31 mouse cellular contexts compared by ENCODE assay signal in the genomic region with DNA sequence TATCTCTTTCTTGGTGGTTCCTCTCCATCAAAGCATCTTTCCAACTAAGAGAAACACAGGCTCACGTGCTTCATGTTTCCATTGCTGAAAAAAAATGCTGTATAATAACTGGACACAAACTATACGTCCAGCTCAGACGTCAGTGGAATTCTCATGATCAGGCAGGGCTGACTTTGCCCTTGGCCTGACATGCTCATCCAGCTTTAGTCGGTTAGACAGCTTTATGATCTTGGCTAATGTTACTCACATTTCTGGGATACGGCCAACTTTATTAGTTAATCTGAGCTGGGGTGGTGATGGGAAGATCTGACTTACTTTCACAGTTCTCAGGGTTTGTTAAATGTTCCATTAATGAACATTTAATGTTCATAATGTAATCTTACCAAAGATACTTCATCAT. TPM values are rescaled to one million over a fixed set of nuclear protein-coding genes. Genes with fewer than 3 reads are reported as not detected.
DNase-seq lines count a peak whose midpoint lies in the region; ATAC-seq and TF ChIP-seq lines count a peak whose summit lies in the region.
"Had no signal": no experiment of that assay in that cellular context is flagged by ENCODE, and none has a peak within 500 bp of the region (broad histone marks: within the 10 kb centered on the region; RNA-seq: fewer than 3 reads in every experiment).

No protein-coding gene starts in this region.

- WGBS in kidney, embryonic 14.5 days = 32% methylated on average over 5 of the region's 5 CpGs

- H3K9me3 ChIP-seq in kidney, embryonic 14.5 days (ENCODE audit: control insufficient read depth, low read length) = no peaks in the 10 kb centered on the region
- H3K9me3 ChIP-seq: embryonic facial prominence, embryonic 13.5 days; forebrain, embryonic 12.5 days; limb, embryonic 10.5 days; limb, embryonic 15.5 days; liver, embryonic 13.5 days; midbrain, embryonic 13.5 days; neural tube, embryonic 13.5 days had no signal

- no peak overlapping the region for H3K4me3 ChIP-seq in kidney, embryonic 14.5 days (ENCODE audit: low read length)
- H3K4me3 ChIP-seq in embryonic fibroblast, embryonic 13.5 days (ENCODE audit: insufficient read depth, low read length) = no peak overlapping the region
- H3K4me3 ChIP-seq: embryonic facial prominence, embryonic 13.5 days; forebrain, embryonic 12.5 days; limb, embryonic 10.5 days; limb, embryonic 15.5 days; liver, embryonic 13.5 days; midbrain, embryonic 13.5 days; neural tube, embryonic 13.5 days had no signal

- no peak overlapping the region for H3K9ac ChIP-seq in kidney, embryonic 14.5 days (ENCODE audit: low read depth, low read length)
- H3K9ac ChIP-seq: embryonic facial prominence, embryonic 13.5 days; forebrain, embryonic 12.5 days; forebrain, postnatal 0 days; limb, embryonic 15.5 days; liver, embryonic 13.5 days; midbrain, embryonic 13.5 days; neural tube, embryonic 13.5 days had no signal

- TF ChIP-seq POLR2A in embryonic fibroblast, embryonic 13.5 days (IDR thresholded peaks at IDR 0.05; ENCODE audit: low read depth, low read length) = no peak

- H3K4me2 ChIP-seq in kidney, embryonic 14.5 days (replicated peaks; ENCODE audit: low read depth, low read length) = no peak overlapping the region
- H3K4me2 ChIP-seq: embryonic facial prominence, embryonic 13.5 days; forebrain, embryonic 12.5 days; limb, embryonic 15.5 days; liver, embryonic 13.5 days; midbrain, embryonic 13.5 days; neural tube, embryonic 13.5 days had no signal

- 0 out of 2 replicates have a peak overlapping the region, but pooled peaks have one; percentile 37 for H3K27ac ChIP-seq in kidney, embryonic 14.5 days (ENCODE audit: low read depth, low read length)
- H3K27ac ChIP-seq in embryonic fibroblast, embryonic 13.5 days (ENCODE audit: insufficient read depth, low read length) = peak overlapping the region; percentile 68
- H3K27ac ChIP-seq: embryonic facial prominence, embryonic 13.5 days; forebrain, embryonic 12.5 days; limb, embryonic 10.5 days; limb, embryonic 15.5 days; liver, embryonic 13.5 days; macrophage; midbrain, embryonic 13.5 days; neural tube, embryonic 13.5 days; stomach, postnatal 0 days had no signal

- H3K27me3 ChIP-seq in kidney, embryonic 14.5 days (ENCODE audit: control insufficient read depth, insufficient read depth, low read length) = no peaks in the 10 kb centered on the region
- H3K27me3 ChIP-seq: embryonic facial prominence, embryonic 13.5 days; forebrain, embryonic 12.5 days; limb, embryonic 15.5 days; liver, embryonic 13.5 days; midbrain, embryonic 13.5 days; neural tube, embryonic 13.5 days; Patski had no signal

- no peak for TF ChIP-seq CTCF in embryonic fibroblast, embryonic 13.5 days (IDR thresholded peaks at IDR 0.05; ENCODE audit: borderline replicate concordance, insufficient read depth, low read length)

- no peaks in the 10 kb centered on the region for H3K4me1 ChIP-seq in kidney, embryonic 14.5 days (ENCODE audit: control insufficient read depth, insufficient read depth, low read length)
- H3K4me1 ChIP-seq in embryonic fibroblast, embryonic 13.5 days (ENCODE audit: control insufficient read depth, insufficient read depth, low read length) = peaks cover 5% of the 10 kb centered on the region
- H3K4me1 ChIP-seq: embryonic facial prominence, embryonic 13.5 days; forebrain, embryonic 12.5 days; limb, embryonic 10.5 days; liver, embryonic 13.5 days; midbrain, embryonic 13.5 days; neural tube, embryonic 13.5 days had no signal

- DNase-seq in adrenal gland, postnatal 10 days = peak; percentile 4
- no peak for DNase-seq in adrenal gland, postnatal 25 days
- no peak for DNase-seq in kidney, adult 18-20 months
- DNase-seq in kidney, postnatal 14 days = peak; percentile 16
- no peak for DNase-seq in kidney, adult 11 months
- DNase-seq: cerebellum, adult 11-12 months; cerebellum, adult 9-11 months; embryo, embryonic 11 days; heart, postnatal 14 days; layer of hippocampus, adult 9-11 months; liver, embryonic 13.5 days; lung, adult 18-20 months; right cerebral cortex, postnatal 4 days; thymus, adult 18-20 months; thymus, postnatal 25 days had no signal

- ATAC-seq in kidney, embryonic 14.5 days (ENCODE audit: low FRiP score, low TSS enrichment) = no peak
- ATAC-seq: Patski had no signal

- no peaks in the 10 kb centered on the region for H3K36me3 ChIP-seq in kidney, embryonic 14.5 days (ENCODE audit: control insufficient read depth, insufficient read depth, low read length)
- H3K36me3 ChIP-seq: embryonic facial prominence, embryonic 13.5 days; forebrain, embryonic 12.5 days; G1E; limb, embryonic 10.5 days; limb, embryonic 15.5 days; liver, embryonic 13.5 days; midbrain, embryonic 13.5 days; neural tube, embryonic 13.5 days had no signal

RNA-seq across cellular contexts. Expression of a gene that starts 38.9 kb away (rescaled TPM):
- total RNA-seq in adrenal gland, postnatal 10 days (2021) = under 1 TPM; 0.21 to 0.33 TPM
- 0.12 TPM in 1 of 2 replicates, not detected in the other for total RNA-seq in adrenal gland, postnatal 25 days (2021)
- polyA plus RNA-seq in kidney, embryonic 14.5 days (2014; fragmentation: Nextera tagmentation; extraction: Ambion mirVana) = 0.49 and 0.59 TPM in 2 replicates
- 2.5 and 3.3 TPM in 2 replicates for polyA plus RNA-seq in embryonic fibroblast, embryonic 13.5 days (2011; ENCODE audit: insufficient read length, low read depth, missing spikeins)
- total RNA-seq: forebrain, postnatal 0 days; heart, postnatal 14 days; megakaryocyte-erythroid progenitor cell, adult 5-6 weeks had no signal
- polyA plus RNA-seq: embryonic facial prominence, embryonic 13.5 days; forebrain, embryonic 12.5 days; forebrain, postnatal 0 days; G1E; heart, embryonic 14.5 days; hindbrain, embryonic 16.5 days; limb, embryonic 10.5 days; midbrain, embryonic 13.5 days; neural tube, embryonic 13.5 days had no signal

Comparison
In these comparisons a context has a peak if more than half of its experiments do, and no peak if none do; other contexts are left out.
1. DNase-seq: peak in adrenal gland, postnatal 10 days (single experiment) and kidney, postnatal 14 days (single experiment); none in adrenal gland, postnatal 25 days (single experiment), kidney, adult 18-20 months (single experiment) and kidney, adult 11 months (single experiment).